Mouse (Mus musculus): Measurements from ENCODE around the gene Dolk.
A peak's percentile ranks its signal among the peaks of the same experiment; 100 is the strongest.

Dolk gene

GRCm38 (mm10) chr2:30286192-30287026, at the start of gene Dolk, which contains the start of gene Nup188:
Dolk (minus strand) TSS chr2:30286334.
Nup188 (plus strand) TSS chr2:30286397.
- DNase-seq (ENCODE audit: low read depth, low spot score), result peak; percentile 87

- DNase-seq (ENCODE audit: low read depth, low spot score), result peak; percentile 55
Measured at GRCm38 (mm10) chr2:30335324-30335723, 49.2 kb upstream of the Dolk start.

- no peak for DNase-seq (ENCODE audit: low read depth, low spot score)
Measured at GRCm38 (mm10) chr2:30328791-30329190, 42.7 kb upstream of the Dolk start.

GRCm38 (mm10) chr2:30327276-30327675, 41.1 kb upstream of the Dolk start:
- DNase-seq (ENCODE audit: low read depth, low spot score), result no peak

- no peak for DNase-seq (ENCODE audit: low read depth, low spot score)
Measured at GRCm38 (mm10) chr2:30325296-30325695, 39.2 kb upstream of the Dolk start.

GRCm38 (mm10) chr2:30323111-30323510, 37.0 kb upstream of the Dolk start:
- DNase-seq (ENCODE audit: low read depth, low spot score), result no peak

GRCm38 (mm10) chr2:30319260-30319659, 33.1 kb upstream of the Dolk start:
- no peak for DNase-seq (ENCODE audit: low read depth, low spot score)

GRCm38 (mm10) chr2:30316955-30317354, 30.8 kb upstream of the Dolk start:
- no peak for DNase-seq (ENCODE audit: low read depth, low spot score)

- no peak for DNase-seq (ENCODE audit: low read depth, low spot score)
Measured at GRCm38 (mm10) chr2:30316136-30316535, 30.0 kb upstream of the Dolk start.

GRCm38 (mm10) chr2:30311481-30311880, 25.3 kb upstream of the Dolk start:
- no peak for DNase-seq (ENCODE audit: low read depth, low spot score)

- DNase-seq (ENCODE audit: low read depth, low spot score), result no peak
Measured at GRCm38 (mm10) chr2:30309351-30309750, 23.2 kb upstream of the Dolk start.

GRCm38 (mm10) chr2:30306087-30306486, 20.0 kb upstream of the Dolk start:
- DNase-seq (ENCODE audit: low read depth, low spot score), result no peak

- no peak for DNase-seq (ENCODE audit: low read depth, low spot score)
Measured at GRCm38 (mm10) chr2:30299966-30300365, 13.8 kb upstream of the Dolk start.

GRCm38 (mm10) chr2:30299525-30299924, 13.4 kb upstream of the Dolk start:
- no peak for DNase-seq (ENCODE audit: low read depth, low spot score)

- DNase-seq (ENCODE audit: low read depth, low spot score), result no peak
Measured at GRCm38 (mm10) chr2:30287027-30287373, 866 bp upstream of the Dolk start.

- DNase-seq (ENCODE audit: low read depth, low spot score), result no peak
Measured at GRCm38 (mm10) chr2:30285416-30286181, 535 bp downstream of the Dolk start.

- DNase-seq (ENCODE audit: low read depth, low spot score), result no peak
Measured at GRCm38 (mm10) chr2:30285004-30285403, 1.1 kb downstream of the Dolk start.

GRCm38 (mm10) chr2:30283193-30283592, 2.9 kb downstream of the Dolk start:
- DNase-seq (ENCODE audit: low read depth, low spot score), result no peak

- DNase-seq (ENCODE audit: low read depth, low spot score), result no peak
Measured at GRCm38 (mm10) chr2:30281651-30282050, 4.5 kb downstream of the Dolk start.

- no peak for DNase-seq (ENCODE audit: low read depth, low spot score)
Measured at GRCm38 (mm10) chr2:30280743-30281142, 5.4 kb downstream of the Dolk start, which contains the start of gene Gm28038. Gm28038 (plus strand) TSS chr2:30281043.

GRCm38 (mm10) chr2:30270134-30270533, 16.0 kb downstream of the Dolk start:
- no peak for DNase-seq (ENCODE audit: low read depth, low spot score)

- no peak for DNase-seq (ENCODE audit: low read depth, low spot score)
Measured at GRCm38 (mm10) chr2:30269241-30269990, 16.7 kb downstream of the Dolk start.

Data from WW6 (cell line).